Mouse (Mus musculus) intestine, postnatal 0 days (tissue): Measurements from ENCODE around the gene Olfr1381. TPM values are rescaled to one million over a fixed set of nuclear protein-coding genes. Genes with fewer than 3 reads are reported as not detected.
"Not testable (repeated sequence)": the region's sequence is repeated elsewhere in the genome, so short reads cannot be mapped to it uniquely, and the experiment has no call there.

Experiments
- ATAC-seq: fragments of 200-750 bp; cut with Nextera tagmentation; 2 replicates; pipeline ENCODE4 v1.8.0; 2017; ENCODE audit warnings: mild to moderate bottlenecking, moderate TSS enrichment, moderate library complexity
- H3K27ac ChIP-seq: fragments of 300-500 bp; sonication (generic); 2 replicates; pipeline ENCODE4 v1.5.1; 2014; ENCODE audit warnings: mild to moderate bottlenecking, low read depth, low read length, moderate library complexity
- H3K27me3 ChIP-seq: fragments of 300-500 bp; sonication (generic); replicated peaks from 2 replicates; pipeline ENCODE4 v1.6.1; 2014; ENCODE audit warnings: low read length, mixed read lengths; ENCODE audit not compliant: control insufficient read depth, insufficient read depth
- H3K36me3 ChIP-seq: fragments of 300-500 bp; sonication (generic); 2 replicates; pipeline ENCODE4 v1.6.1; 2014; ENCODE audit warnings: mild to moderate bottlenecking, moderate library complexity; ENCODE audit not compliant: control insufficient read depth, insufficient read depth
- H3K4me1 ChIP-seq: fragments of 300-500 bp; sonication (generic); replicated peaks from 2 replicates; pipeline ENCODE4 v1.6.1; 2014; ENCODE audit warnings: antibody characterized with exemption, low read length, mixed read lengths; ENCODE audit not compliant: control insufficient read depth, insufficient read depth
- H3K4me2 ChIP-seq: fragments of 300-500 bp; sonication (generic); replicated peaks from 2 replicates; pipeline ENCODE4 v1.6.1; 2014; ENCODE audit warnings: low read depth, mild to moderate bottlenecking, moderate library complexity
- H3K4me3 ChIP-seq: fragments of 300-500 bp; sonication (generic); 2 replicates; pipeline ENCODE4 v1.5.1; 2014; ENCODE audit warnings: low read depth, low read length
- H3K9ac ChIP-seq: fragments of 300-500 bp; sonication (generic); 2 replicates; pipeline ENCODE4 v1.6.1; 2014; ENCODE audit warnings: mild to moderate bottlenecking, low read depth, low read length
- H3K9me3 ChIP-seq: fragments of 300-500 bp; sonication (generic); 2 replicates; pipeline ENCODE4 v1.6.1; 2016; ENCODE audit warnings: mixed run types; ENCODE audit not compliant: control insufficient read depth
- CTCF ChIP-seq: sonication (generic); IDR thresholded peaks from 2 replicates; pipeline ENCODE4 v1.5.1; 2016; ENCODE audit warnings: low read depth, mild to moderate bottlenecking, control low read depth, antibody characterized with exemption, moderate library complexity
- WGBS: fragments of 180-500 bp; shearing (Covaris S2); extraction: QIAGEN DNeasy Blood & Tissue Kit; methylation state at CpG from one replicate; pipeline ENCODE4 v1.1.7; 2014; 5-methylcytosine and 5-hydroxymethylcytosine counted together
- polyA plus RNA-seq: library from polyadenylated mRNA; unstranded; fragments of >200 nt; fragmentation: Nextera tagmentation; extraction: Ambion mirVana; gene quantifications from 2 replicates; pipeline ENCODE4 v1.2.1, GENCODE M21; 2015

The Olfr1381 gene
- polyA plus RNA-seq: not detected in 2 replicates

GRCm38 (mm10) chr11:49543149-49543548, at the start of gene Olfr1381:
Gene Olfr1381 (plus strand): TSS chr11:49543449.
- not testable (repeated sequence) for H3K9me3 ChIP-seq, H3K36me3 ChIP-seq, H3K4me2 ChIP-seq, ATAC-seq, H3K27me3 ChIP-seq, H3K27ac ChIP-seq, H3K4me1 ChIP-seq, H3K9ac ChIP-seq, H3K4me3 ChIP-seq
- 78% methylated on average over 3 of the region's 3 CpGs for WGBS

DNA sequence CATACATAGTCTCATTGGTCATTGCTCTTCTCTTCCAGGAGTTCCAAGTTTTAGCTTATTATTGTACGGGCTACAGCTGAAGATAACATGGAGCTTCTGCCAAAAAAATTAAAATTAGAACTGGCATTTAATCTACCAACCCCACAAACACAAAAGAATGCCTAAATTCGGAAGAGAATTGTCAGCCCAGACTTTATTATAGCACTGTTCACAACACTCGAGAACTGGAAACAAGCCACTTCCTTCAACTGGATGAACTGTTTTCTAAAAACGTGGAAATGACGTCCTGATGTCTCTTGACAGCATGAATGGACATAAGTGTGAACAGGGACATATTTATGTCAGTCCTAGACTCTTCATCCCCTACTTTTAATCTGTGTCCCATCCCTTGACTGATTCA, 25.2 kb upstream of the Olfr1381 start:
- Histone ChIP-seq H3K4me2 (no peak overlapping the region), H3K9me3 (no peaks in the 10 kb centered on the region), H3K27ac (no peak overlapping the region), H3K4me1 (no peaks in the 10 kb centered on the region), H3K4me3 (no peak overlapping the region), H3K27me3 (no peaks in the 10 kb centered on the region), H3K36me3 (no peaks in the 10 kb centered on the region), H3K9ac (no peak overlapping the region)
- WGBS: 66% methylated on average over 5 of the region's 5 CpGs
- ATAC-seq: no peak
- no peak for TF ChIP-seq CTCF

- Histone ChIP-seq H3K4me1 (no peaks in the 10 kb centered on the region), H3K27me3 (no peaks in the 10 kb centered on the region), H3K9me3 (no peaks in the 10 kb centered on the region), H3K4me2 (no peak within 1 kb of the TSS), H3K27ac (no peak within 1 kb of the TSS), H3K9ac (no peak within 1 kb of the TSS), H3K4me3 (no peak within 1 kb of the TSS), H3K36me3 (no peaks in the 10 kb centered on the region)
- no peak for ATAC-seq
- TF ChIP-seq CTCF: no peak
Measured at GRCm38 (mm10) chr11:49519348-49519747, 23.9 kb upstream of the Olfr1381 start, which contains the start of gene Olfr1383. Gene Olfr1383 (plus strand): TSS chr11:49519648.

- TF ChIP-seq CTCF: no peak
- Histone ChIP-seq H3K27ac (no peak within 1 kb of the TSS), H3K4me3 (no peak within 1 kb of the TSS), H3K4me1 (no peaks in the 10 kb centered on the region), H3K36me3 (no peaks in the 10 kb centered on the region), H3K4me2 (no peak within 1 kb of the TSS), H3K27me3 (no peaks in the 10 kb centered on the region), H3K9me3 (no peaks in the 10 kb centered on the region), H3K9ac (no peak within 1 kb of the TSS)
- WGBS: 82% methylated on average over 3 of the region's 3 CpGs
- no peak for ATAC-seq
Measured at GRCm38 (mm10) chr11:49527947-49528346, 15.3 kb upstream of the Olfr1381 start, which contains the start of gene Olfr1382. Gene Olfr1382 (plus strand): TSS chr11:49528247.

DNA sequence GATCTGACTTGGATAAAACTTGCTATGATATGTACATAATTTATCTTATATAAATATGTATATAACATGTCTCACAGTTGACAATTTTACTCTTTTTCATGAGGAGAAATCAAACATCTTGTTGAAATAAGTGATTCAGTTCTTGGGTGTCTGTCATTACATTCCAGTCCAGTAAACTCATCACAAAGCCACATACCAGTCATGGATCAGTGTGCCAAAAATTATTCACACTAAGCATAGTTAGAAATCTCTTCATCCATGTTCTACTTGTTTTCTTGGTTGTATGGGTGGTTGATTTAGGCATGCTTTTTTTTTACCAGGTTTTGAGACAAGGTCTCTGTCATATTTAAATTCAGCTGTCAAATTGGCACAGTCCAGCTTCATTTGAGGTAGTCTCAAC, 10.5 kb upstream of the Olfr1381 start:
- Histone ChIP-seq H3K36me3 (no peaks in the 10 kb centered on the region), H3K4me1 (no peaks in the 10 kb centered on the region), H3K4me2 (no peak overlapping the region), H3K9ac (no peak overlapping the region), H3K27me3 (no peaks in the 10 kb centered on the region), H3K9me3 (no peaks in the 10 kb centered on the region), H3K4me3 (no peak overlapping the region), H3K27ac (no peak overlapping the region)
- no peak for TF ChIP-seq CTCF
- no peak for ATAC-seq

GRCm38 (mm10) chr11:49536631-49537030, 6.6 kb upstream of the Olfr1381 start:
- not testable (repeated sequence) for H3K36me3 ChIP-seq, H3K9ac ChIP-seq, H3K9me3 ChIP-seq, H3K4me1 ChIP-seq, H3K27ac ChIP-seq, H3K4me2 ChIP-seq, H3K4me3 ChIP-seq, H3K27me3 ChIP-seq, ATAC-seq
- peak; percentile 29; the same call in 1 of the 2 replicates for TF ChIP-seq CTCF
- WGBS: 77% methylated on average over 2 of the region's 2 CpGs

DNA sequence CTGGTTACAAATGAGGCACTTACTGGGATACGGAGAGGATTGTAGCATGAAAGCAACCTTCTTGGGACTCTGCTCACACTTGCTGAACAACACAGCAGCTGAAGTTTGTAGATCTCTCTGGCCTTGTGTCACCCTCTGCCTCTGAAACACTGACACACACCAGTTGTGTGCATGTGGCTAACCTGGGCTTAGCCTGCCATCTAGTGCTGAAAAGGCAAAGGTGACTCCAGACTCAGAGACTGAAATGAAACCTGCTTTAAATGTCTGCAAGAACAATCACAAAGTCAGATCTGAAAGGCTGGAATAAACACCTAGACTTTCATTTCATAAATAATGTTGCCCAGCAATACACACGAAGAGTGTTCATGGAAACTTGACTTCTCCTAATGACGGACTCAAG, 10.8 kb downstream of the Olfr1381 start:
- WGBS: 72% methylated on average over 3 of the region's 3 CpGs
- H3K4me3 ChIP-seq, ATAC-seq, H3K4me2 ChIP-seq, H3K36me3 ChIP-seq, H3K4me1 ChIP-seq, H3K9ac ChIP-seq, H3K9me3 ChIP-seq, H3K27ac ChIP-seq, H3K27me3 ChIP-seq: not testable (repeated sequence)
- TF ChIP-seq CTCF: peak; percentile 46

DNA sequence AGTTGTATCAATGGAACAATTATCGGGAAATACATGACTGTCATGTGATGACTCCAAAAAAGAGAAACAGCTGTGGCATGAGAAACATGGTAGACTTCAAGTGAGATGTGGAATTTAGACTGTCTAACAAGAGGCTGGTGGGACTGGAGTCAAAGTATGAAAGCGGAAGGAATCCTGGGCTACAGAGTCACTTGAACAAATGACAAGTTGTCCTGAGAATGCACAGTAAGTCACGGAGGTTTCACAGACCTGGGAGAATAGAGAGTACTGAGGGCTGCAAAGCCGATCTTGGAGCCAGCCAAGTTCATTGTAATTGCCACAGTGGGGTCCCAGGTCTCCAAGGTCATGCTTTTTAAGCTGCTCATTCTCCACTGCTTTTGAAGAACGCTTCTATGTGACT, 13.3 kb downstream of the Olfr1381 start, which contains the start of gene Olfr1380:
Gene Olfr1380, plus strand, starts transcription at position 301 of the 400 bp plus-strand sequence.
- 76% methylated on average over 5 of the region's 5 CpGs for WGBS
- H3K4me1 ChIP-seq, H3K9ac ChIP-seq, ATAC-seq, H3K4me3 ChIP-seq, H3K9me3 ChIP-seq, H3K27ac ChIP-seq, H3K27me3 ChIP-seq, H3K4me2 ChIP-seq, H3K36me3 ChIP-seq: not testable (repeated sequence)
